Mouse (Mus musculus): ENCODE measurements around the gene Cttnbp2. TPM values are rescaled to one million over a fixed set of nuclear protein-coding genes. Genes with fewer than 3 reads are reported as not detected.

The Cttnbp2 gene
- polyA plus RNA-seq, 2 experiments, result 21.3 to 33.9 TPM

GRCm38 (mm10) chr6:18362232-18362631, 152.4 kb downstream of the Cttnbp2 start:
- Histone ChIP-seq H3K27ac (replicated peaks; ENCODE audit: low read depth, low read length) (no peak overlapping the region), H3K4me1 (ENCODE audit: control insufficient read depth, insufficient read depth, low read length) (no peaks in the 10 kb centered on the region), H3K36me3 (ENCODE audit: control insufficient read depth, insufficient read depth, low read length) (no peaks in the 10 kb centered on the region), H3K9ac (ENCODE audit: low read depth, low read length, severe bottlenecking) (no peak overlapping the region), H3K4me3 (replicated peaks; ENCODE audit: low read length) (no peak overlapping the region), H3K4me2 (replicated peaks; ENCODE audit: low read depth, low read length, severe bottlenecking) (no peak overlapping the region), H3K9me3 (ENCODE audit: control insufficient read depth, low read length) (no peaks in the 10 kb centered on the region), H3K27me3 (ENCODE audit: control insufficient read depth, insufficient read depth, low read length) (no peaks in the 10 kb centered on the region)
- no peak for TF ChIP-seq POLR2A (IDR thresholded peaks at IDR 0.05; ENCODE audit: borderline replicate concordance, extremely low read depth, insufficient read depth, insufficient read length)
- WGBS, result 61% methylated on average over 5 of the region's 5 CpGs
- ATAC-seq (ENCODE audit: low FRiP score, low read depth), result no peak
- no peak for DNase-seq (ENCODE audit: low spot score)

- H3K4me3 ChIP-seq (replicated peaks; ENCODE audit: low read length), result no peak overlapping the region
- no peak for ATAC-seq (ENCODE audit: low FRiP score, low read depth)
- H3K27me3 ChIP-seq (ENCODE audit: control insufficient read depth, insufficient read depth, low read length), result no peaks in the 10 kb centered on the region
Measured at GRCm38 (mm10) chr6:18360955-18361354, 153.7 kb downstream of the Cttnbp2 start.

GRCm38 (mm10) chr6:18360154-18360553, 154.5 kb downstream of the Cttnbp2 start:
- Histone ChIP-seq H3K4me1 (ENCODE audit: control insufficient read depth, insufficient read depth, low read length) (no peaks in the 10 kb centered on the region), H3K36me3 (ENCODE audit: control insufficient read depth, insufficient read depth, low read length) (no peaks in the 10 kb centered on the region), H3K27me3 (ENCODE audit: control insufficient read depth, insufficient read depth, low read length) (no peaks in the 10 kb centered on the region), H3K9ac (ENCODE audit: low read depth, low read length, severe bottlenecking) (no peak overlapping the region), H3K9me3 (ENCODE audit: control insufficient read depth, low read length) (no peaks in the 10 kb centered on the region), H3K27ac (replicated peaks; ENCODE audit: low read depth, low read length) (no peak overlapping the region), H3K4me3 (replicated peaks; ENCODE audit: low read length) (no peak overlapping the region), H3K4me2 (replicated peaks; ENCODE audit: low read depth, low read length, severe bottlenecking) (no peak overlapping the region)
- no peak for TF ChIP-seq POLR2A (IDR thresholded peaks at IDR 0.05; ENCODE audit: borderline replicate concordance, extremely low read depth, insufficient read depth, insufficient read length)
- 82% methylated on average over 1 of the region's 1 CpGs for WGBS
- DNase-seq (ENCODE audit: low spot score) (no peak), ATAC-seq (ENCODE audit: low FRiP score, low read depth) (no peak)

More at GRCm38 (mm10) chr6:18360955-18361354, 153.7 kb downstream of the Cttnbp2 start:
- H3K27ac ChIP-seq (replicated peaks; ENCODE audit: low read depth, low read length), result no peak overlapping the region
- DNase-seq (ENCODE audit: low spot score), result no peak
- no peak overlapping the region for H3K9ac ChIP-seq (ENCODE audit: low read depth, low read length, severe bottlenecking)
- TF ChIP-seq POLR2A (IDR thresholded peaks at IDR 0.05; ENCODE audit: borderline replicate concordance, extremely low read depth, insufficient read depth, insufficient read length), result no peak
- H3K4me1 ChIP-seq (ENCODE audit: control insufficient read depth, insufficient read depth, low read length), result no peaks in the 10 kb centered on the region
- no peaks in the 10 kb centered on the region for H3K9me3 ChIP-seq (ENCODE audit: control insufficient read depth, low read length)
- no peak overlapping the region for H3K4me2 ChIP-seq (replicated peaks; ENCODE audit: low read depth, low read length, severe bottlenecking)
- no peaks in the 10 kb centered on the region for H3K36me3 ChIP-seq (ENCODE audit: control insufficient read depth, insufficient read depth, low read length)

DNA sequence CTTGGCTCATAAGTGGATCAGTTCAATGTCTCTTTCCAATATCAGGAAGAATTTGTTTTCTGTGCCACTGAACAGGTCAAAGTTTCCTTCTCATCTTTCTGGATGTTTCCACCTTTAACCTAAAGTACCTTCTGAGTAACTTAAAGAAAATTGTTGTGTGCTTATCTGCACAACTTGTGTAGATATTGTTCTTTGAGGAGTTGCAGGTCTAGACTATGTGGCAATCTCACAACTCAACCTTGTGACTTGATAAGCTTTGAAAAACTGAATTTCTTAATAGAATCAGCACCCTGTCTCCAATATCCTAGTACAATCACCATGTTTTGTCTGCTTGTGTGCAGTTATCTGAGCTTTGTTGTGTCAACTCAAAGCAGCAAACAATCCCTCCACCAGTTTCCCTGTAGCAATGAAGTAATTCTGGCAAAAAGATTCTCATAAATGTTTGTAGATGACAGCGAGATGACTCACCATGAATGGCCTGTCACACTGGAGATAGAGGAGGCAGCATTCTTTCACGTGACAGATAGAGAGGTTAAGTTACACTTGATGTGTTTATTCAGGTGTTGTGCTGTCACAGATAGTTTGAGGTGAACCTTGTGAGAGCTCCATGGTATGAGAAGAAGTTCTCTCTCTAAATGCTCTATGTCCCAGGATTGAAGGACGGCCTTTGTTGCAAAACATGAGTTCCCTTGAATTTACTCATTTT, 165.3 kb downstream of the Cttnbp2 start:
- Histone ChIP-seq H3K27ac (replicated peaks; ENCODE audit: low read depth, low read length) (no peak overlapping the region), H3K4me1 (ENCODE audit: control insufficient read depth, insufficient read depth, low read length) (no peaks in the 10 kb centered on the region)
- 73% methylated on average over 3 of the region's 3 CpGs for WGBS

GRCm38 (mm10) chr6:18344272-18344671, 170.4 kb downstream of the Cttnbp2 start:
- Histone ChIP-seq H3K27ac (replicated peaks; ENCODE audit: low read depth, low read length) (no peak overlapping the region), H3K36me3 (ENCODE audit: control insufficient read depth, insufficient read depth, low read length) (no peaks in the 10 kb centered on the region), H3K4me2 (replicated peaks; ENCODE audit: low read depth, low read length, severe bottlenecking) (no peak overlapping the region), H3K9ac (ENCODE audit: low read depth, low read length, severe bottlenecking) (no peak overlapping the region), H3K4me3 (replicated peaks; ENCODE audit: low read length) (no peak overlapping the region), H3K27me3 (ENCODE audit: control insufficient read depth, insufficient read depth, low read length) (no peaks in the 10 kb centered on the region), H3K9me3 (ENCODE audit: control insufficient read depth, low read length) (no peaks in the 10 kb centered on the region), H3K4me1 (ENCODE audit: control insufficient read depth, insufficient read depth, low read length) (no peaks in the 10 kb centered on the region)
- TF ChIP-seq POLR2A (IDR thresholded peaks at IDR 0.05; ENCODE audit: borderline replicate concordance, extremely low read depth, insufficient read depth, insufficient read length), result no peak
- WGBS, result 97% methylated on average over 2 of the region's 2 CpGs
- ATAC-seq (ENCODE audit: low FRiP score, low read depth) (no peak), DNase-seq (ENCODE audit: low spot score) (no peak)

More for the DNA sequence above, 165.3 kb downstream of the Cttnbp2 start:
- ATAC-seq (ENCODE audit: low FRiP score, low read depth) (no peak), DNase-seq (ENCODE audit: low spot score) (no peak)
- Histone ChIP-seq H3K27me3 (ENCODE audit: control insufficient read depth, insufficient read depth, low read length) (no peaks in the 10 kb centered on the region), H3K4me2 (replicated peaks; ENCODE audit: low read depth, low read length, severe bottlenecking) (no peak overlapping the region), H3K36me3 (ENCODE audit: control insufficient read depth, insufficient read depth, low read length) (no peaks in the 10 kb centered on the region), H3K4me3 (replicated peaks; ENCODE audit: low read length) (no peak overlapping the region), H3K9me3 (ENCODE audit: control insufficient read depth, low read length) (no peaks in the 10 kb centered on the region), H3K9ac (ENCODE audit: low read depth, low read length, severe bottlenecking) (no peak overlapping the region)
- TF ChIP-seq POLR2A (IDR thresholded peaks at IDR 0.05; ENCODE audit: borderline replicate concordance, extremely low read depth, insufficient read depth, insufficient read length), result no peak
